Mouse (Mus musculus) right cerebral cortex, adult 18-20 months (tissue): ENCODE measurements at regions not wholly inside any gene's neighbourhood (a gene's known extent, or its start where the extent isn't known, plus 50 kb on each side); places are given as distances from the start of the nearest gene placed in this dataset.
"Not testable (repeated sequence)": the region's sequence is repeated elsewhere in the genome, so short reads cannot be mapped to it uniquely, and the experiment has no call there.

ENCODE experiments used
- DNase-seq: peaks from one replicate; pipeline ENCODE4 v3.0.0; 2022; ENCODE audit warnings: mixed read lengths

DNA sequence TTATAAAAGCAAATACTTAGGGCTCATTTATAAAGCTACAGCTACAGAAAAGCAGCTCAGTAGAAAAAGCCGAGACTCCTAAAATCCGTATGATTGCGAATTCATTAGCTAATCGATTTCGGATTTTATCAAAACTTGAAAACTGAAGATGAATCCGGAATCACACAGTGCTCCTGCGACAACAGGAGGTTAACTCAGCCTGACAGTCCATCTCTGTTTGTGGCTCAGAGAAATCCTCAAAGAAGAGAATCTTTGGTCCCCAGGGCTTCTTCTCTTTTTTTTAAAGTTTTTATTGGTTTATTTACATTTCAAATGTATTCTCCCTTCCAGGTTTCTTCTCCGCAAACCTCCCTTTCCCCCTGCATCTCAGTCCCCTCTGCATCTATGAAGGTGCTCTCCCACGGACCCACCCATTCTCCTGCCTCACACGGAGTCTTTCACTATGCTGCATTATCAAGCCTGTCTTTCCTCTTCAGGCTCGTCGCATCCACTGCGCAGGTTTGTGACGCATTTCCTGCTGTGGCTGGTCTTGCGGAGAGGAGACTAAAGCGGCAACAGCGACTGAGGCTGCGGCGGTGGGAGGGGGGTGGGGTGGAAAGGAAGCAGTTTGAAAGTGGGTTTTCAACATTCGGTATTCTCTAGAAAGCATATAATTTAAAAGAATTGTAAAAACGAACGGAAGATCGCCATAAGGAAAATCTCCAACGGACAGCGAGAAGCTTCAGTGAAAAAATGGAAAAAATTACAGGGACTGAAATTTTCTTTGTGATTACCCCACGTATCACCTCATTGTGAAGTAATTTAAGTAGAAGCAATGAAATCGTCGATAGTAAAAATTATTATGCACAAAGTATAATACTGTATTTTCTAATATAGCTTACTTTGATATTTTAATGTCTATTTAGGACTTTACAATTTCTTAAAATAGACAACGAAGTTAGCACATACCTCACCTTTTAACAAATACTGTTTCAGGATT lies 482.5 kb upstream of the Snrpn start:
- peak; percentile 66 for DNase-seq

DNA sequence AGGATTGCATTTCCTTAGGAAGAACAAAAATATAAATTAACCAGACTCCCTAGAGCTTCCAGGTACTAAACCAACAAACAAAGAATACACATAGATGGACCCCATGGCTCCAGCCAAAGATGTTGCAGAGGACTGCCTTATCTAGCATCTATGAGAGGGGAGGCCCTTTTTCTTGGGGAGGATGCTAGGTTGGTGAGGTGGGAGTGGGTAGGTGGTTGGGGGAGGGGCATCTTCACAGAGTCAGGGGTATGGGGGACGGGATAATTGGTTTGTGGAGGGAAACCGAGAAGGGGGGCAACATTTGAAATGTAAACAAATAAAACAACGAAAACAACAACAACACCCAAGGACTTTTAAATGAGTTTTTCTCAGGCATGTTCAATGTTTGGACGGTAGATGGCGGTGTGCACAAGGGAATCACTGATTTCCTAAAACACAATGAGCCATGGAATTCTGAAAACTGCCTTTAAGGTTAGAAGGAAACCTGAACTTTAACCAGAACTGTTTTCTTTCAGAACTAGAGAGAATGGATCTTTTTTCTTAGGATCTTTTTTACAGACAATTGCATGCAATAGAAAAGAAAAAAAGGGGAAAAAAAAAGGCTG lies 477.2 kb upstream of the Snrpn start:
- DNase-seq, result not testable (repeated sequence)
